Mouse (Mus musculus) T-helper 1 cell (primary cell): ENCODE measurements at regions not wholly inside any gene's neighbourhood (a gene's known extent, or its start where the extent isn't known, plus 50 kb on each side); places are given as distances from the start of the nearest gene placed in this dataset.

Experiments
- in situ Hi-C: fragments of 300-600 bp; cut with MboI, MseI; formaldehyde crosslinking; loops from one replicate; pipeline ENCODE4 v1.15.1; 2025; ENCODE audit warnings: high pct_unique_total_duplicates

DNA sequence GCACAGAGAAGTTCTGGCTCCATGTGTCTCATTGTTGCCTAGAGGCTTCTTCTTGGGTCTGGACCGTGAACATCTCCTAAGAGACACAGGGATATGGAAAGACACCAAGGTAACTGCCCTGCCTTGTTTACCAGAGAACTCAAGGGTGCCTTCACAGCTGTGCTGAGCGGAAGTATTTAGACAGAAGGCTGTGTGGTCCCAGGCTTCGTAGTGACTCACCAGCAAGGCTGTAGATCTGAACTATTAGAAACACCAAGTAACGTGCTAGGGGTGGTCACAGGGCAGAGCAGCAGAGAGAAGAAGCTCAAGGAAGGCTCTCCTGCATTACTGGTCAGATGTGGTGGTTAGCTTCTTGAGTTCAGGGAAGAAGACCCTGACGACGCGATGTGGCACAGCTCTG is 51.6 kb upstream of the Lpp start:
- in situ Hi-C loops: no loop called here

DNA sequence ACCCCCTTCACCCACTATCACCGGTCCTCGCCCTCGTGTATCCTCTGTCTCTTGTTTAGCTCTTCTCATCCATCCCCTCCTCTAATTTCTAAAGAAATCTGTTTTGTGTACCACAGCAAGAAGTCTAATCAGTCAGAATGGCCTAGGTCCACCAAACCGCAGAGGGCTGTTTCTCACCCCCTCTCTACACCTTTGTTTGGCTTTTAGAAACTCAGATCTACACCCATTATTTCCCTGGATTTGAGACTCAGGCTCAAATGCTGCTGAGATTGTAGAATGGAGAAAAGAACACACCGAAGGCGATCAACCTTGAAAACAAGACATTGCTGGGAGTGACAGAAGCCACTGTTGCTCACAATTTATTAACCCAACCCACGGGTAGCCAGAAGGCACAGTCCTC is 52.7 kb upstream of the Lpp start:
- in situ Hi-C loops: no loop called here

- in situ Hi-C loops: no loop called here
Measured at GRCm38 (mm10) chr16:24339320-24340265, 53.7 kb upstream of the Lpp start.

GRCm38 (mm10) chr16:24338404-24338803 is 54.9 kb upstream of the Lpp start:
- in situ Hi-C loops: no loop called here

DNA sequence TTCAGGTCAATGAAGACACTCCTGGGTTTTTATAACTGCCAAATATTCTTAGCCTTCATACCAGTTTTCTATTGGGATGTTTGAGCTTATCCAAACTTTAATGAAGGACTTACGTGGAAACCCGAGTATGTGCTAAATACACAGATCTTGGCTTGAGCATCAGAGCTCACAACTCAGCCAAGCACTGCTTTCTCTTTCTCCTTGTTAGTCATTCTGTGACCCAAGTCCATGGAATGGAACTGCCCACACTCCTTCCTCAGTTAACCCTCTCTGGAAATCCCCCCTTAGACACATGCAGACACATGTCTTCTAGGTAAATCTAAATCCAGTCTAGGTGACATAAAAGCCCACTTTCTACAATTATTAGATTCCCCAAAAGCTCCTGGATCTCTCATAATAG is 58.9 kb upstream of the Lpp start:
- in situ Hi-C loops: no loop called here

DNA sequence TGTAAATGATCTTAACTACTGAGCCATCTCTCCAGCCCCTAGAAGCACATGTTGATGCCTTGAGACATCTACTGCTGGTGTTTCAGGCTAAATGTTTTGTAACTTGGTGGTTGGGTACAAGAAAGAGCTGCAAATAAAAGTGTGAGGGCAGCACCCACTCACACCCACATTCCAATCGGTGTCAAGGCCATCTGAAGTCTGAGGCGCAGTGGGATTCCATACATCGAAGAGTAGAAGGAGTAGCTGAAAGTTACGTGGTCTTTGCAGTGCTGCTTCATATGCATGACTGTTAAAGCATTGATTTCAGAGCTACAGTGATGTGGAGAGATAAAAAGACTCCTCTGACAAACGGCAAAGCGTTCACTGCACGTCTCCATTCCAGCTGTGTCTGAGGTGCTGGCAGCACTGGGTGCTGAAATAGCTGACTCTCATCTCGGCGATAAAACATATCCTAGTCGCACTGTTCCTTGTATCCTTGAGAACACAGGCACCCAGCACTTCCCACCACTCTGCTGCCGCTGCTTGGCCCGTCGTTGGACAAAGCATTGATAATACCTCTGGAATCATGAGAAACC is 61.8 kb upstream of the Lpp start:
- in situ Hi-C loops: no loop called here

- in situ Hi-C loops: no loop called here
Measured at GRCm38 (mm10) chr16:24326571-24326970, 66.7 kb upstream of the Lpp start.

DNA sequence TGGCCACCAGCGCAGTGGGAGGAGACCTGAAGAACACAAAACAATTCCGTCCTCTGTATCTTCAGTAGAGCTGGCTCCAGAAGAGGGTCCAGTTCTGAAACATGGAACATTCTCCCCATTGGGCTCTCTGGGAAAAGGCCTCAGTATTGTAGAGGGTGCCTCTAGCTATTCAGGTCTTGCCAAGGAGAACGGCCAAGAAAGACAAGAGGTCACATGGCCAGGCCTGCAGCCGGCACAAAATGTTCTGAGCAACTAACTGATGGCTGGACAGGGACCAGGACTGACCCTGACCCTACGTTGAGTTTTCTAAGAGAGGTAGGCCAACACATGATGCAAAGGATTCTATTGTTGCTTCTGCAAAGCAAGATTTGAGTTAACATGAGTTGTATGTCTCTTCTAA is 67.3 kb upstream of the Lpp start:
- in situ Hi-C loops: no loop called here

GRCm38 (mm10) chr16:24324917-24325316 is 68.4 kb upstream of the Lpp start:
- in situ Hi-C loops: no loop called here

DNA sequence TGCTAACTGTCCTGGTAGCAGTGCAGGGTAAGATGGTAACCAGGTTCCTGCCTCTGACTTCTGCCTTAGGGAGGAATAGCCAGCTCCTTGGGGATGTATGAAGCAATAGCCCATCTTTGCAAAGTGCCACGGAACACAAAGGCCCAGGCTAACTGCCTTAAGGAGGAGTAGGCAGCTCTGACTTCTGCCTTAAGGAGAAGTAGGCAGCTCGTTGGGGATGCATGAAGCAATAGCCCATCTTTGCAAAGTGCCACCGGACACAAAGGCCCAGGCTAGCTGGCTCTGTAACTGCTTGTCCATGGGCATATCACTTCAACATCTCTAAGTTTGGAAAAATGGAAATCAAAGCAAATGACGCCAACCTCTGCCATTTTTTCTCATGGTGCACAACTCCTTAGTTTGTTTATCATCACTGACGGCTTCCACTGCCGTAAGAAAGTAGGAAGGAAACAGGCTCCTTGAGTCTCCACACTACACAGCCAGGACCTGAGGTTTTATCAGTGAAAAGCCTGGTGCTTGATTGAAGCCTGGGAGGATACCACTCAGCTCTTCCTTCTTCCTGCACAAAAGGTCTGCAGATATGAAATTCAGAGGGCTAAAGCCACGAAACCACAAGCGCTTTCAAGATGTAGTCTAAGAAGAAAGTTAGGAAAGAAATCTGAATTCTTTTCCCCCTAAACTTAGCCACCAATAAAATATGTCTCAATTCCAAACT is 74.4 kb upstream of the Lpp start:
- in situ Hi-C loops: no loop called here

DNA sequence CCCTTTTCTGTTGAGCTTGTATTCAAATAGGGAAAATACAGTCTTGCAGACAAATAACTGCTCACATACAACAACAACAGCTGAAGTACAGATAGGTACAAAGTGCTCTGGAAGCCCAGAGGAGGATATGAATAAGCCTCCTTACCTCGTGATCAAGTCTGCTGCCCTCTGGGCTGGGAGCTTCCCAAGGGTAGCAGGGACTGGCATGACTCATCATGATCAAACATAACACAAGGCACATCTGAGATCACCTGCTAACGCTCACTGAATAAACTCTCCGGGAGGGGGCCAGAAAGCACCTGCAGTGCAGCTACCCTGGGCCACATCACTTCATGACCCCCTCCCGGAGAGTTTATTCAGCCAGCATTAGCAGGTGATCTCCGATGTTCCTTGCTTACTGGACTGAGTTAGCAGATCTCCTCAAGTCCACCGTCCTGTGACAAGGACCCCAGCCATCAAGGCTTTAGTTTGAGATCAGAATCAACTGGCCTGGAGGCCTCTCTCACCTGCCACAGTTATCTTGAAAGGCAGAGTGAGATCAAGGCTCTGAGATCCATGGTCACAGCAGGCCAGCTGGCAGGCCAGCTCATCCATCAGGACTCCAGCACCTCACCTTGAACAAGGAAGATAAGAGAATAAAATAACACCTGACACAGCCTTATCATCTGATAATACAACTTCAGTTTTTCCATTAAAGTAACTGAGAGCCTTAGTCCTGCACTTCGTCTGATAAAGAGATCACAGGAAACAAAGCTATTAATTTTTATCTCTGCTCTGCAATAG is 79.6 kb upstream of the Lpp start:
- in situ Hi-C loops: no loop called here

DNA sequence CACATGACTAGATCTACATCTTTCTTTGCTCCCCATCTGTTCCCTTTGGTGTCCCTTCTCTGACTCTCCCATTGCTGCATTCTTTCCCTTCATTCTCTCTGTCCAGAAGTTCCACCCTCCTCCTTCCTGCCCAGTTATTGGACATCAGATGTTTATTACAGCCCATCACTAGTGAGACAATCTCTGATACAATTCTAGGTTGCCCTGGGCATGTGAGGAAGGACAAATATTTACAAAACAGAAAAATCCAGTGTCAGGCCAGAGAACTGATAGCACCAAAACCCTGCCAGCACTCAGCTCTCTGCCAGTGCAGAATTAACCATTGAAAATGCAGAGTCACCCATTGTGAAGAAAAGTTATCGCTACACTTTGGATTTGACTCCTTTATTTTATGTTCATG is 87.9 kb upstream of the Lpp start:
- in situ Hi-C loops: loop anchor here (10.0 kb wide), 1 partner anchor 1471 kb away; no protein-coding TSS in a partner anchor

GRCm38 (mm10) chr16:24296790-24297189 is 96.5 kb upstream of the Lpp start:
- in situ Hi-C loops: loop anchor here (10.0 kb wide), 1 partner anchor 58 kb away; no protein-coding TSS in a partner anchor

GRCm38 (mm10) chr16:24295626-24296440 is 97.5 kb upstream of the Lpp start:
- in situ Hi-C loops: loop anchor here (10.0 kb wide), 1 partner anchor 59 kb away; no protein-coding TSS in a partner anchor

- in situ Hi-C loops: loop anchor here (5.0 kb wide), 1 partner anchor 973 kb away; no protein-coding TSS in a partner anchor
Measured at GRCm38 (mm10) chr16:24284215-24284614, 109.1 kb upstream of the Lpp start.

DNA sequence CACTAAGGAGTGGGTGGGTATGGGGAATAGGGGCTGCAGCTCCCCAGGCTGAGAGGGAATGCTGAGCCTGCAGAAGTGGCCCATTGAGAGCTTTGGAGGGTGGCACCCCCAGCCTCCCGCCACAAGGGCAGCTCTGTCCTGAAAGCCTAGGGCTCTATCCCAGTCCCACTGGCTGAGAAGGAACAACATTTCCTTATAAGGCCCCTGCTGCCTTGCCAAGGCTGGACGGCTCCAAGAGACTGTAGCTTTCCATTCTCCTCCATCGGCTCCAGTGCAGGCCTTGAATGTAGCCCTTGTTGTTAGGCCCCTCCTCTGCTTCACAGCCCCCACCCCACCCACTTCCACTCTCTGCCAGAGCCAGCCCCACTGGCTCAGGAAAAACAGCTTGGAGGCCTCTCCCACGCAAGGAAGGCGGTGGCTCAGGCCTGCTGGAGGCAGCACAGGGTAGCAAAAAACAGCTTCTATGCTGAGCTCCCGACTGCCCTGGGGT is 111.1 kb upstream of the Lpp start:
- in situ Hi-C loops: loop anchor here (5.0 kb wide), 1 partner anchor 975 kb away; no protein-coding TSS in a partner anchor

DNA sequence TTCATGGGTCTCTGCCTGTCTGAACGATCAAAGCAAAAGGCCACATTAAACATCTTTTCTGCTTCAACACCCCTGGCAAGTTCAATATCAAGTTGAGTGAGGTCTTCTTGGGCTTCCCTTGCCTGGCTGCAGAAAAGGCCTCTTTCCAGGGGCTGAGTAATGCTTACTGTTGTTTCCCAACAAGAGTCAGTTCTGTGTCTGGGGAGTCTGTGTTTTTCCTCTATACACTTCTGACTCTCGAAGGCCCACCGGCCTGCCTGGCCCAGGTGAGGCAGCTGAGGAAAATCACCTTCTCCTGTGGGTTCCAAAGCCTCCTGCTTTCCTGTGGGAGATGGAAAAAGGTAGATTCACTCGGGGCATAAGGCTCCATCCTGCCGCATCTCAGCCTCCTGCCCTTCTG is 111.7 kb upstream of the Lpp start:
- in situ Hi-C loops: loop anchor here (5.0 kb wide), 1 partner anchor 976 kb away; no protein-coding TSS in a partner anchor

DNA sequence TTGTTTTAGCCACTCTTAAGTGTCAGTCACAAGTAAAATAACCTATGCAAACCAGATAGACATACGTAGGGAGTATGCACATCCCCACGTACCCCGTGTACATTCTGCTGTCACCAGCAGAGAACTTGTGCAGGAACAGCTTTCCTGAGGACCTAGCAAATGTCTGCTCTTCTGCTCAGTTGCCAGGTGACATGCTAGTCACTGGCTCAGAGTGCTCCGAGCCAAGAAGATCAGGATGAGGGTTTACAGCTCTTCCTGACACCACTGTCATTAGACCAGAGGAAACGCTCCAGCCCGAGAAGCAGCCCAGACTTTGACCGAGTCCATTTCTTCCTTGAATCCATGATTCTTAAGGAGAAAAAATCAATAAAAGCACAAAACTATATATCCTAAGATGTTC is 115.5 kb upstream of the Lpp start:
- in situ Hi-C loops: no loop called here

- in situ Hi-C loops: no loop called here
Measured at GRCm38 (mm10) chr16:24262701-24263100, 130.6 kb upstream of the Lpp start.

DNA sequence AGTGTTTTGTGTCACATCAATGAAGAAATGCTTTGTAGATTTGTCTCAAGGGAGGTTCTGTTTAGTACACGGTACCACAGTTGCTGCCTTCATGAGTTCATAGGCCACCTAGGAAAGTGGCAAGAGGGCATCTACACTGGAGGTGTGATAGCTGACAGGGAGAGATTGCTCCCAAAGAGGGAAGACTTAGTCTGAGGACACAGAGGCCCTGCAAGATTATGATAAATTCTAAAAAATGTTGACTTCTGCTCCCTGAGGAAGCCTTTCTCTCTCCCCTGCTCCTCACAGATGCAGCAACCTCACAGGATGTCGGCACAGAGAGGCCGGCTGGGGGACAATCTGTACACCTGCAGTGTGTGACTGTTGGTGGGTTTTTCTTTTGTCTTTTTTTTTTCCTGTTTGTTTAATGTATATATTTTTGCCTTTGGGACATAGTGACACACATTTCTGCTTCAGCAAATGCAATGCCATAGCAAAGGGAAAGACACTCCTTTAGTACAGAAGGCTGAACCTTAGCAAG is 133.5 kb upstream of the Lpp start:
- in situ Hi-C loops: no loop called here
